Mouse (Mus musculus) liver (tissue): ENCODE measurements at regions not wholly inside any gene's neighbourhood (a gene's known extent, or its start where the extent isn't known, plus 50 kb on each side); places are given as distances from the start of the nearest gene placed in this dataset.
"Not testable (repeated sequence)": the region's sequence is repeated elsewhere in the genome, so short reads cannot be mapped to it uniquely, and the experiment has no call there.

Experiments
- DNase-seq: peaks from one replicate; pipeline ENCODE4 v3.0.0-alpha.2; 2020; ENCODE audit warnings: mixed read lengths

GRCm38 (mm10) chr12:77052853-77053252, 90.9 kb upstream of the Max start:
- DNase-seq, result peak; percentile 50

- no peak for DNase-seq
Measured at GRCm38 (mm10) chr12:77048380-77048779, 86.4 kb upstream of the Max start.

GRCm38 (mm10) chr12:77047273-77047672, 85.3 kb upstream of the Max start:
- DNase-seq, result no peak

- peak; percentile 27 for DNase-seq
Measured at GRCm38 (mm10) chr12:77045956-77046355, 84.0 kb upstream of the Max start.

- no peak for DNase-seq
Measured at GRCm38 (mm10) chr12:77045356-77045755, 83.4 kb upstream of the Max start.

GRCm38 (mm10) chr12:77042356-77042755, 80.4 kb upstream of the Max start:
- no peak for DNase-seq

- DNase-seq, result no peak
Measured at GRCm38 (mm10) chr12:77041141-77041540, 79.1 kb upstream of the Max start.

- DNase-seq, result no peak
Measured at GRCm38 (mm10) chr12:77039953-77040305, 77.9 kb upstream of the Max start.

- DNase-seq, result no peak
Measured at GRCm38 (mm10) chr12:77039295-77039952, 77.4 kb upstream of the Max start.

- no peak for DNase-seq
Measured at GRCm38 (mm10) chr12:77035676-77036075, 73.7 kb upstream of the Max start.

GRCm38 (mm10) chr12:77031448-77031847, 69.4 kb upstream of the Max start:
- DNase-seq, result no peak

- DNase-seq, result no peak
Measured at GRCm38 (mm10) chr12:77025431-77025879, 63.5 kb upstream of the Max start.

GRCm38 (mm10) chr12:77022538-77022937, 60.5 kb upstream of the Max start:
- DNase-seq, result no peak

- no peak for DNase-seq
Measured at GRCm38 (mm10) chr12:77021881-77022280, 59.9 kb upstream of the Max start.

GRCm38 (mm10) chr12:77019708-77020511, 57.9 kb upstream of the Max start:
- DNase-seq, result no peak

- not testable (repeated sequence) for DNase-seq
Measured at GRCm38 (mm10) chr12:77019148-77019547, 57.1 kb upstream of the Max start.

- no peak for DNase-seq
Measured at GRCm38 (mm10) chr12:77018373-77018772, 56.4 kb upstream of the Max start.

- no peak for DNase-seq
Measured at GRCm38 (mm10) chr12:77014908-77015307, 52.9 kb upstream of the Max start.
